Mouse (Mus musculus) right cerebral cortex, postnatal 25 days (tissue): Measurements from ENCODE around the gene Prrg2.

Source experiments
- DNase-seq: peaks from one replicate; pipeline ENCODE4 v3.0.0; 2022

Gene Prrg2

DNA sequence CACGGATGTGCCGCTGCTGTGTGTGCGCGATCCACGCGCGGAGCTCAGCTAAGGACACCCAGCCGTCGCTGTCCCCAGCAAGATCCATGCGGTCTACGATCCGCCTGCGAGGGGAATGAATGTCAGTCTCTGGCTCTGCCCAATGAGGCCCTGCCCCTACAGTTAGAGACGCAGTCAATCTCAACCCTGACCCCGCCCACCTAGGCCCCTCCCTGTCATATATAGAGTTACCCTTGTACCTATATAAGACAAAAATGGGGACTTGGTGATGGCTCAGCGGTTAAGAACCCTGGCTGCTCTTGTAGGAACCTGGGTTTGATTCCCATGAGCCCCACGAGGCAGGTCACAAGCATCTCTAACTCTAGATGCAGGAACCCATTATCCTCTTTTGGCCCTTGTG, 26.1 kb upstream of the Prrg2 start:
- DNase-seq = no peak

GRCm38 (mm10) chr7:45086084-45086483, 23.6 kb upstream of the Prrg2 start:
- no peak for DNase-seq

- DNase-seq = no peak
Measured at GRCm38 (mm10) chr7:45083300-45083890, 20.9 kb upstream of the Prrg2 start.

GRCm38 (mm10) chr7:45082401-45083299, 20.2 kb upstream of the Prrg2 start:
- DNase-seq = no peak

- DNase-seq = no peak
Measured at GRCm38 (mm10) chr7:45081016-45081415, 18.5 kb upstream of the Prrg2 start.

- peak; percentile 81 for DNase-seq
Measured at GRCm38 (mm10) chr7:45079856-45080255, 17.4 kb upstream of the Prrg2 start.

DNA sequence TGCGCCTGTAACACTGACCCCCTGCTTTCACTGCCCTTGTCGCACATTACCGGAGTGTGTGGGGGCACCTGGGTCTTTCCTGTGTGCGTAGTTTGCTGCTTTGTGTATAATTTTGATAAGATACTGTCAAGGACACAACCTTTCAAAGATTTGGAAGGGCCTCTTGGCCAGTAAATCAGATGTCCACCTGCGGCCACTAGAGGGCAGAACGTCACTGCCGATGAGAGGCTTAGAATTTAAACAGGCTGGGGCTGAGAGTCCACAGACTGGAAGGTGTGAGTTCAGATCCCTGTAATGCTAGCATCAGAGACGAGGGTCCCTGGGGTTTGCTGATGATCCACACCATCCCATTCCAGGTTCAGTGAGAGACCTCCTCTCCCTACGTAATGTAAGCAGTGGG, 16.0 kb upstream of the Prrg2 start:
- DNase-seq = peak; percentile 53

GRCm38 (mm10) chr7:45077829-45078228, 15.4 kb upstream of the Prrg2 start:
- no peak for DNase-seq

DNA sequence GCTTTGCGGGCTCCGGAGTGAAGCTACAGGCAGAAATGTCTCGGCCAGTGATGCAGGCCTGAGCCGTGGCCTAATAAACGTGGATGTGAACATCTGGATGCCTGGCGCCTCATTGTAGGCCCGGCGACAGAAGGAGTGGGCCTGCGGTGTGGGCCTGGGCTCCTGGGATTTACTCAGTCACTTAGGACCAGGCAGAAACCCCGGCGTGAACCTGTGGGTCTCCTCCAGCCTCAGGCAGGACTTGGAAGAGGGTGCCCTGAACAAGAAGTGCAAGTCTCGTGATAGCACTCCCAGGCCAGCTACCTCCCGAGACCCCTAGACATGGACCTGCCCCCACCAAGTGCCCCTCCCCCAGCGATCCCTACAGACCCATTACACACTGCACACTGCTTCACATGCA, 14.8 kb upstream of the Prrg2 start:
- no peak for DNase-seq

DNA sequence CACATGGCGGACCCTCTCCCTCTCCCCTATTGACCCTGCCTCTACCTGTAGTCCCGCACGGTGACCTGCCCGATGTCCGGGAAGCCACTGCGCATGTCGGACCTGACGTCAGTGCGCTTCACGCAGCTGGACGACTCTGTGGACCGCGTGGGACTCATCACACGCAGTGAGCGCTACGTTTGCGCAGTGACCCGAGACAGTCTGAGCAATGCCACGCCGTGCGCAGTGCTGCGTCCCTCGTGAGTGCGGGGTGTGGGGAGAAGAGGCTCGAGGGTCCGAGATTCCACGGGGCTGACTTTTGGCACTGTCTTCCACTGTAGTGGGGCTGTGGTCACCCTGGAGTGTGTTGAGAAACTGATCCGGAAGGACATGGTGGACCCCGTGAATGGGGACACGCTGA, 14.0 kb upstream of the Prrg2 start:
- no peak for DNase-seq

- DNase-seq = no peak
Measured at GRCm38 (mm10) chr7:45075405-45075804, 12.9 kb upstream of the Prrg2 start.

DNA sequence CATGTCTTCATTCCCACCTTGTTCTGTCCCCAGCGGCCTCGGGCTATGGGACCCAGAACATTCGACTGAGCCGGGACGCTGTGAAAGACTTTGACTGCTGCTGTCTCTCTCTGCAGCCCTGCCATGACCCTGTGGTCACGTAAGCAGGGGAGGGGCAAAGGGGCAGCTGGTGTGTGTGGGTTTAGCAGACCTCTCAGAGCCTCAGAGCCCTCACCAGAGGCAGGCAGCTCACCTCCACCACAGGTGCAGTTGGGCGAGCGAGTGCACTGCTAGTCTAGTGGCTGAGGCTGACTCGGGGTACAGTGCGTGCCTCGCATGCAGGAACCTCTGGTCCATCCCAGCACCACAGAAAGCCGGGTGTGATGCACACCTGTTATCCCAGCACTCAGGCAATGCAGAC, 11.5 kb upstream of the Prrg2 start:
- no peak for DNase-seq

- no peak for DNase-seq
Measured at GRCm38 (mm10) chr7:45073171-45073707, 10.8 kb upstream of the Prrg2 start.

DNA sequence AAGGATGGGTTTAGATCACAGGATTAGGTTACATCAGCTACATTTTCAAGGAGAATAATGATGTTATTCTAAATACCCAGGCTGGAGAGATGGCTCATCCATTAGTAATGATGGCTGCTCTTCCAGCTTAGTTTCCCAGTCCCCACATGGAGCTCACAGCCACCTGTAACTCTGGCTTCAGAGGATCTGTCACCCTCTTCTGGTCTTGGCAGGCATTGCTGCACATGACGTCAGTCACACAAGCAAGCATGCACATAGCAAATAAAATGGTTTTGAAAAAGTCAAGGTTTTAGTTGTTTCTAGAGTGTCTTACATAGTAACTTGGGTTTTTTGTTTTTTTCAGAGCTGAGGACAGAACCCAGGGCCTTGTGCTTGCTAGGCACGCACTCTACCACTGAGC, 9.8 kb upstream of the Prrg2 start:
- no peak for DNase-seq

- DNase-seq = no peak
Measured at GRCm38 (mm10) chr7:45069671-45070070, 7.2 kb upstream of the Prrg2 start.

GRCm38 (mm10) chr7:45068000-45068318, 5.5 kb upstream of the Prrg2 start:
- no peak for DNase-seq

- no peak for DNase-seq
Measured at GRCm38 (mm10) chr7:45067190-45067999, 4.9 kb upstream of the Prrg2 start.

- DNase-seq = no peak
Measured at GRCm38 (mm10) chr7:45061532-45062075, 873 bp downstream of the Prrg2 start.

DNA sequence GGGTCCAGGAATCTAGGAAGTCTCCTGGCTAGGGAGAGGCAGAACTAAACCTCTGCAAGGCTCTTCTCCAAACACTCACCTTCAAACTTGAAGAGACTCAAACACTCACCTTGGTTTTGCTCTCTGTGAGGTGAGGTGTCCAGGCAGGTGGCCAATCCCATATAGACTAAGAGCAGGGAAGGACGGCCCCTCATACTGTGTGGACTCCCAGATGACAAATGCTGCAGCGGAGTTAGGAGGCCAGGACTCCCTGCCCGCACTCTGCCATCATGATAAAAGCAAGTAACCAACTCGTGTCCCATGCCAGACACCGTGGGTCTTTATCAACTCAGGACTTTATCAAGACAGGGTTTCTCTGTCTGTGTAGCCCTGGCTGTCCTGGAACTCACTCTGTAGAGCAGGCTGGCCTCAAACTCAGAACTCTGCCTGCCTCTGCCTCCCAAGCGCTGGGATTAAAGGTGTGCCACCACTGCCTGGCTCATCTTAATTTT, 1.8 kb downstream of the Prrg2 start:
- DNase-seq = no peak

DNA sequence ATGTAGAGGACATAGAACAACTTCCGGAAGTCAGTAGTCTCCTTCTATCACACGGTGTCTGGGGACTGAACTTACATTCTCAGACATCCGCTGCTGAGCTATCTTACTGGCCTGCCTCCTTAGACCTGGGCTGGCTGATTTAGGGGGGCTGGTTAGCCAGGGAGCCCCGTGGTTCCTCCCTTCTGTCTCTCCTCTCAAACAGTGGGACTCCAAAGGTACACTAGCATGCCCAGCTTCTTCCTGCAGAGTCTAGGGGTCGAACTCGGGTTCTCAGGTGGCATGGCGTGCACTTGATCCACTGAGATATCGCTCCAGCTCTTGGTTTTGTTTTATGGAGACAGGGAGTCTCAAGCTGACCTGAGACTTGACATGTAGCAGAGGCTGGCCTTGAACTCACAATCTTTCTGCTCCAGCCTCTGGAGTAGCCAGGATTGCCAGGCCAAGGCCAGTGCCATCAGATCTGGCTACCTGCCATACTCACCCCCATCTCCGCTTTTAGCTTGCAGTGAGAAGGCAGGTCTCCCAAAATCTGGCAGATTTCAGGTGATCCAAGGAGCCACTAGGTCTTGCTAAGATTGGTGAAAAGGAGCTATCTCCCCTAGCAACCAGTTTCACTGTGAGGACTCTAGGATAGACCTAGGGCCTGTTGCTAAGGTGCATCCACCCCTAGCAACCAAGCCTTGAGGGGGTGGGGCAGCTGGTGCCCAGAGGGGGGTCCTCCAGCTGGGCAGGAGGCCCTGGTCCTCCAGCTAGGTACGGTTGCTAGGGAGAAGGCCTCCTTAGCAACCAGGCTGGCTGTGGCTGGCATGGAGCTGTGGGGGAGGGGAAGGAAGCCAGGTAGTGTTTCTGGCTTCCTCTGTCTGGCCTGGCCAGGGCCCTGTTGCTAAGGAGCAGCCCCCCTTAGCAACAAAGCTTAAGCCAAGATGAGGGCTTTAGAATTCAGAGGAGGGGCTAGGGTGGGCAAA, 3.6 kb downstream of the Prrg2 start:
- DNase-seq = peak; percentile 54

- DNase-seq = no peak
Measured at GRCm38 (mm10) chr7:45056972-45057348, 5.5 kb downstream of the Prrg2 start.
